Mouse (Mus musculus) heart, postnatal 0 days (tissue): ENCODE data around the gene Sun1.

Experiments used
- CTCF ChIP-seq: IDR thresholded peaks from 2 replicates; pipeline ENCODE4 v1.5.1; 2016; ENCODE audit warnings: antibody characterized with exemption, control low read depth, low read depth
- EP300 ChIP-seq: IDR thresholded peaks from 2 replicates; pipeline ENCODE4 v1.6.1; 2016; ENCODE audit warnings: antibody characterized with exemption, low read depth

- no peak for TF ChIP-seq CTCF
- no peak for TF ChIP-seq EP300
Observed at GRCm38 (mm10) chr5:139220006-139220515, 19.6 kb downstream of the Sun1 start.
